Mouse (Mus musculus) kidney, adult 11 months (tissue): Measurements from ENCODE around the gene St13.

ENCODE experiments used
- DNase-seq: peaks from one replicate; pipeline ENCODE4 v3.0.0; 2022

Gene St13

GRCm38 (mm10) chr15:81364271-81364670 is 35.6 kb downstream of the St13 start:
- no peak for DNase-seq

- peak; percentile 51 for DNase-seq
Measured at GRCm38 (mm10) chr15:81362501-81362900, 37.4 kb downstream of the St13 start.

GRCm38 (mm10) chr15:81361417-81362015 is 38.4 kb downstream of the St13 start:
- no peak for DNase-seq

GRCm38 (mm10) chr15:81361022-81361404 is 38.9 kb downstream of the St13 start:
- DNase-seq: no peak

GRCm38 (mm10) chr15:81360345-81361021 is 39.4 kb downstream of the St13 start, which contains the start of gene Slc25a17:
Gene Slc25a17 (minus strand): TSS chr15:81360812.
- DNase-seq: peak; percentile 96

GRCm38 (mm10) chr15:81359421-81359820 is 40.5 kb downstream of the St13 start:
- DNase-seq: no peak

GRCm38 (mm10) chr15:81358943-81359342 is 40.9 kb downstream of the St13 start:
- DNase-seq: peak; percentile 68

- DNase-seq: no peak
Measured at GRCm38 (mm10) chr15:81356946-81357345, 42.9 kb downstream of the St13 start.

GRCm38 (mm10) chr15:81355146-81355761 is 44.6 kb downstream of the St13 start:
- DNase-seq: peak; percentile 50

- no peak for DNase-seq
Measured at GRCm38 (mm10) chr15:81352638-81353037, 47.2 kb downstream of the St13 start.

GRCm38 (mm10) chr15:81350401-81350800 is 49.5 kb downstream of the St13 start:
- DNase-seq: no peak

- no peak for DNase-seq
Measured at GRCm38 (mm10) chr15:81348366-81348765, 51.5 kb downstream of the St13 start.

- DNase-seq: no peak
Measured at GRCm38 (mm10) chr15:81347466-81347865, 52.4 kb downstream of the St13 start.

GRCm38 (mm10) chr15:81341426-81341825 is 58.5 kb downstream of the St13 start:
- DNase-seq: no peak

GRCm38 (mm10) chr15:81339158-81339557 is 60.7 kb downstream of the St13 start:
- no peak for DNase-seq

- DNase-seq: no peak
Measured at GRCm38 (mm10) chr15:81336466-81336865, 63.4 kb downstream of the St13 start.

GRCm38 (mm10) chr15:81332517-81332916 is 67.4 kb downstream of the St13 start:
- DNase-seq: no peak

GRCm38 (mm10) chr15:81330816-81331433 is 69.0 kb downstream of the St13 start:
- DNase-seq: no peak

GRCm38 (mm10) chr15:81329721-81330369 is 70.0 kb downstream of the St13 start:
- peak; percentile 15 for DNase-seq

GRCm38 (mm10) chr15:81327501-81327900 is 72.4 kb downstream of the St13 start:
- DNase-seq: peak; percentile 47

GRCm38 (mm10) chr15:81324979-81325378 is 74.9 kb downstream of the St13 start:
- DNase-seq: no peak

GRCm38 (mm10) chr15:81320137-81320536 is 79.7 kb downstream of the St13 start:
- no peak for DNase-seq

GRCm38 (mm10) chr15:81319462-81319861 is 80.4 kb downstream of the St13 start:
- DNase-seq: no peak
